Mouse (Mus musculus) neural tube, embryonic 10.5 days (tissue): ENCODE results near the gene Arsg.

Experiments used
- DNase-seq: peaks from one replicate; pipeline ENCODE4 v3.0.0-alpha.2; 2017; ENCODE audit warnings: low spot score; ENCODE audit errors: extremely low spot score

Arsg gene

DNA sequence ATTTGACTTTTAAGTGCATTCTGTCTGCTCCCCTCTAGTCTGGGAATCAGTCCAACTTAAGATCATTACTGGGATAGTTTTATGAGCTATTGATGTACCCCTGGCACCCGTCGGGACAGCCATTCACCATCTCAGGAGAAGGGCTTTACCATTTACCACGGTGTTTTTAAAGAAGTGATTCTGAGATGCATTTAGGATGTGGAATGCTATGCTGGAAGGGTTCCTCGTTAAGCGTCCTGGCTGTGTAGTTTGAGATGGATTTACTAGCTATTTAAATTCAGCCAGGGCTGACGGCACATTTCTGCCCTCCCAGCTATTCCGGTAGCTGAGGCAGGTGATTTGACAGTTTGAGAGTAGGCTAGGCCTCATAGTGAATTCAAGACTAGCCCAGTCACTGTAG lies 71.3 kb downstream of the Arsg start:
- no peak for DNase-seq

DNA sequence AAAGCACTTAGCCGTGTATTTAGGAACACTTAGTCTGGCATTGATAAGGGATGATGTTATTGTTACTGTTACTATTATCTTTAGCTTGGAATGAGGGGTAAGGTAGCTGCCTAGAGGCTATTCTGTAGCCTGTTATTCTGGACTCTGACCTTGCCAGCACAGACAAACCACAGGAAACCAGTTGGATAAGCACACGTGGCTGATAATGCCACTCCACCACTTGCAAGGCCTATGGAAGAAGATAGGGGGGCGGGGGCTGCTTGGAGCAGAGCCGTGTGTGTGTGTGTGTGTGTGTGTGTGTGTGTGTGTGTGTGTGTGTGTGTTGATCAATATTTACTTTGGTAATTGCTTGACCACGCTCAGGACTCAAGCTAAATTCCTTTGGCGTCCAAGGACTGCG lies 72.1 kb downstream of the Arsg start:
- DNase-seq = no peak

GRCm38 (mm10) chr11:109545700-109546143 lies 72.5 kb downstream of the Arsg start:
- DNase-seq = no peak

- no peak for DNase-seq
Observed at GRCm38 (mm10) chr11:109546305-109547001, 73.3 kb downstream of the Arsg start.

DNA sequence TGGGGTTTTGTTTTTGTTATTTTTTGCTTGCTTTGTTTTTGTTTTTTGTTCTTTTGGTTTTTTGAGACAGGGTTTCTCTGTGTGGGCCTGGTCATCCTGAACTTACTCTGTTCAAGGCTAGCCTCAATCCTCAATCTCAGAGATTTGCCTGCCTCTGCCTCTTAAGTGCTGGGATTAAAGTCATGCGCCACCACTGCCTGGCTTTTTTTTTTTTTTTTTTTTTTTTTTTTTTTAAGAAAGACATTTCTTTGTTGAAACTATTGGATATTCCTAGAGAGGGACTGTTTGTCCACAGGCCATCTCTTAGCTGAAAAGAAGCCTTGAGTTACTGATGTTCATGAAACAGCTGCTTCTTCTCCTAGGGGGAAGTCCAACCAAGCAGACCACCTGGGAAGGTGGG lies 74.5 kb downstream of the Arsg start:
- DNase-seq = no peak

DNA sequence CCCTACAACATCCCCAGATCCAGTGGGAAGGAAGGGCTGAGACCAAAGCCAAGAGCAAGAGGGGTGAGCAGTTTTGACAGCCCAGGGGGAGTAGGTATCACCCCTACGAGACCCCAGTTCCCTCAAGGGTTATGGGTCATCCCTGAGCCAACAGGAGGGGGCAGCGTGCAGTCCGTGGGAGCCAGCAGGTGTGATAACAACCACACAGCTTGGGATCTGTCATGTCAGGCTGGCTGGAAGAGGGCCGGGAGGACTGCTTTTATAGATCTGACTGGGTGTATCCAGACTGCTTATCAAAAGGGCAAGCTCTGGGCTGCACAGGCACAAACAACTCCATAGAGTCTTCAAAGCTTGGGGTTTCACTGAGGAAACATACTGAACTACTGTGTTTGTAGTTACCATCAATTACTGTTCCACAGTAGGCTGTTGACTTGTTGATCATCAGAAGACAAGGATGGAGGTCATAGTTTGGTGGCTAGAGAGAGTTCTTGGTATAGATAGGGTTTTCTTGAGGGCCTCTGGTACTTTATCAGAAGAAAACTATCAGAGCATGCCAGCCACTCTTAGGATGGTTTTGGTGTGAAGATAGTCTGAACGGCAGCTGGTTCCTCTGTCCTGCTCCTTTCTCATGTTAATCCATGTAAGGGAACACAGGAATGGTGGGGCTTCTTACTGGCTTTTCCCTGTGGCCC lies 76.6 kb downstream of the Arsg start:
- no peak for DNase-seq

DNA sequence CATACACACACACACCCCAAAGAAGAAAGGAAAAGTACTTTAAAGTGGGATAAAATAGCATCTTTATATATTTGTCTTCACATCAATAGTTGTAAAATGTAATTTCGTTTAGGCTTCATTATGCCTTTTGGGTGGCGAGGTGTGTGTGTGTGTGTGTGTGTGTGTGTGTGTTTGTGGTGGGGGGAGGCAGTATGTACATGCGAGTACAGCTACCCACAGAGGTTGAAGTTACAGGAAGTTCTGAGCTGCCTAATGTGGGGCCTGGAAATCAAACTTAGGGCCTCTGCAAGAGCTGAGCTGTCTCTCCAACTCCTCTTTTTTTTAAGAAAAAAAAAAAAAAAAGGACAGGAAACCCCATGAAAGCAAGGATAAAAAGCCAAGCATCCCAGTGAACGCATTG lies 80.7 kb downstream of the Arsg start:
- DNase-seq = no peak

- no peak for DNase-seq
Observed at GRCm38 (mm10) chr11:109554443-109554842, 81.3 kb downstream of the Arsg start.

DNA sequence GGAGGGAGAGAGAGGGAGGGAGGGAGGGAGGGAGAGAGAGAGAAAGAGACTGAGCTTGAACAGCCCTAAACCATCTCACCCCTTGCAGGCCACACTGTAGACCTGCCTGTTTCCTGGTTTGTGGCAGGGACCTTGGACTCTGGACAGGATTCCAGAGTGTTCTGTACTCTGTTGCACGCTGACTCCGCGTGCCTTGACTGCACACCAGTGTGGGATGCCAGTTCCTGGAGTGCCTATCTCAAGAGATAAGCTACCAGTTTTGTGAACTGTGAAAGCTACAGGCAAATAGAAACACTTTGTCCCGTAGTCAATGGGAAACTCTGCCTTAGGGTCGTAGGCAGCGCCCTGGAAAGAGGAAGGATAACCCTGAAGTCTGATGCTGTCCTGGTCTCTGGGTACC lies 83.0 kb downstream of the Arsg start:
- DNase-seq = no peak

DNA sequence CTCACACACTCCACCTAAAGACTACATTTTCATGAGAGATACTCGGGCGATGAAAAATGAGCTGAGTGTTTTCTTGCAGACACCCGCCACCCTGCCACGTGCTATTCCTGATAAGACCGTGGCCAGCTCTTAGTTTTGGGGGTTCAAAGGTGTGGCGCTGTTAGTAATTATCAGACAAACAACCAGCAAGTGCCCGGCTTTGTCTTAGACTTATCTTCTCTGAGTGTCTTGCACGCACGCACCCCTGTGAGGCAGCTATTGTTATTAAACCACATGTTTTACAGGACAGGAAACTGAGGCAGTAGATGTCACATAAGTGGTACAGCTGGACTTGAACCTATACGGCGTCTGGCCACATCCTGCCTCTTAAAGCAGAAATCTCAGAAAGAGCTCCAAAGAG lies 84.2 kb downstream of the Arsg start:
- no peak for DNase-seq

GRCm38 (mm10) chr11:109559241-109559640 lies 86.1 kb downstream of the Arsg start:
- DNase-seq = no peak

- DNase-seq = no peak
Observed at GRCm38 (mm10) chr11:109560793-109561257, 87.7 kb downstream of the Arsg start.

- DNase-seq = no peak
Observed at GRCm38 (mm10) chr11:109561445-109561844, 88.3 kb downstream of the Arsg start.

DNA sequence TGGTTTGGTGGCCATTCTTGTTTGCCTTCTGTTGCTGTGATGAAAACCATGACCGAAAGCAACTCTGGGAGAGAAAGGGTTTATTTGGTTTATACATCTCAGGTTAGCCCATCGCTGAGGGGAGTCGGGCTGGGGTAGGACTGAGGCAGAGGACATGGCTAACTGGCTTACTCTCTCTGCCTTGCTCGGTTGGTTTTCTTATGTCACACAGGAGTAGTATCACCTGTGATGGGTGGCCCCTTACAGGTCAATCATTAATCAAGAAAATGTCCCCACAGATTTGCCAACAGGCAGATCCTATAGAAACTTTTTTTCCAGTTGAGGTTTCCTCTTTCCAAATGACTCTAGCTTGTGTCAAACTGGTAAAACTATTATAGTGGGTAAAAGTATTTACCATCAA lies 90.5 kb downstream of the Arsg start:
- DNase-seq = no peak

DNA sequence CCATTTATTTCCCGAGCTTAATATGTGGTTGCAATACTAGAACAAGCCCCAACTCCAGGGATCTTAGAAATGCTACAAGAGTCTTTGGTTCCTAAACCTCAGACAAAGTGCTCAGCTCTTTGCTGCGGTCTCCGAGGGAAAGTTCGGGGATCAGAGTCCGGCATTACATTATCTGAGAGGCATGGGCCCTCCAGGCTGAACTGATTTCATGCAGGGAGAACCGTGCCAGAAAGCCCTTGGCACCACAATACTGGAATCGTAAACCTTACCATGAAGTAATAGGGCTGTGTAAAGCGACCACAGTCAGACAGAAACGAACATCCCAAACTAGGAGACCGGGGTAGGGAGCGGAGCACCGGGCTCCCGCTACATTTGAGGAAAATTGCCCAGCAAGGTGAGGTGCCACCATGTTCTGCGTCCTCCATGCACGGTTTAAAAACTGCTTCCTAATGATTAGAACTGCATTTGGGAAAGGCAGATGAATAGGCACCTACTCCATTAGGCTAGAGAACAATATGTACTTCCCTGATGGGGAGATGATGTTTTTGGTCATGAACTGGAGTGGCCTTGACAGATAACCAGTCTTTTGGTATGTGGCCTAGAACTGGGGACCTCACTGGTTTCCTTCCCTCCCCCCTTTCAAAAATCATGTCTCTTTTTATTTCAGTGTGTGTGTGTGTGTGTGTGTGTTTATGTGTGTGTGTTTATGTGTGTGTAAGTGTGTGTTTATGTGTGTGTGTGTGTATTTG lies 91.5 kb downstream of the Arsg start:
- no peak for DNase-seq

- DNase-seq = no peak
Observed at GRCm38 (mm10) chr11:109569007-109569618, 95.9 kb downstream of the Arsg start.

DNA sequence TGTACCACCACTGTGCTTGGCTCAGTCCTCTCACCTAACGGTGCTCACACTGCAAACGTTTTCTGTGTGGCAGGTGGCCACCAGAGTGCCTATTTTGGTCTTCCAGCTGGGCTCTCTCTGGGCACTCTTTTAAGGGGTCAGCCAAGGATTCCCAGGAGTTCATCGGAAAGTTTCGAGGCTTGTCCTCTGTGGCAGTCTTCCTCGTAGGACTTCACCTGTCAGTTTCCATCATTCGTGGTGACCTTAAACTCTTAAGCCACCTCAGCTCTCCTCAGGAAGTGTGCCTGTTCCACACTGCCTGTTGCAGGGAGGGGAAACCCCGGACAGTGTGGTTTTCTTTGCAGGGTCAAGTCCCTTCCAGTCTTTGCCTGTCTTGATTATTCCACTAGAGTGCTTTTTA lies 96.6 kb downstream of the Arsg start:
- DNase-seq = no peak

GRCm38 (mm10) chr11:109572051-109572450 lies 98.9 kb downstream of the Arsg start:
- no peak for DNase-seq

DNA sequence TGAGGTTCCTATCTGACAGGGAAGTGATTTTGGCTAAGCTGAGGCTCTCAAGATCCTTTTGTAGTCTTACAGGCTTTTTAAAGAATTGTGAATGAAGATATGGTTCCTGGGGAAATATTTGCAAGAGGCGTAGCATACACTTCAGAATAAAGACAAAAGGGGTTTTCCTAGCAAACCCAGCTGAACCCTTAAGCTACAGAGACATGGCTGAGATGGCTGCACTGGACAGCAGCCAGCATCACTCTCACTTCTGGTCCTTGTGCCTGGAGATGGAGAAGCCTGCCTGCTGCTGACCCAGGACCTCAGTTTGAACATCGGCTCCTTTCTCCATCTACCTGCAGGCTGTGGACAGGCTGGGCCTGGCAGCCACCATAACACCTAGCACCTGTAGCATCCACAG lies 101.4 kb downstream of the Arsg start:
- no peak for DNase-seq

DNA sequence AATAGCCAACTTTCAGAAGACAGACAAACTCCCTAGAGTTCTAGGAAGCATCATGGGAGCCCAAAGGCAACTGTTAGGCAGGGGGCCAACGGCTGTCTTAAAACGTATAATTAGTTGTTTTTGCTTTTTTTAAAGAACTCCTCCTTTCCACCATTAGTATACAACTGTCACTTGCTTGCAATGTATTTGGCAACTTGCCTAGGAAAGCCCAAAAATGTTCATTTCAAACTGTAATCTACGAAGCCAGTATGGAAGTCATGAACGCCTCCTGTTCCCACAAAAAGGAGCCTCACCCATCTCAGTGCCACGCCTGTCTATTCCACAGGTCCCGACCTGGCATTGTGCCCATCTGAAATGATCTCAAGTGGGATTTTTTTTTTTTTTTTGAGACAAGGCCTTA lies 102.7 kb downstream of the Arsg start:
- DNase-seq = no peak

DNA sequence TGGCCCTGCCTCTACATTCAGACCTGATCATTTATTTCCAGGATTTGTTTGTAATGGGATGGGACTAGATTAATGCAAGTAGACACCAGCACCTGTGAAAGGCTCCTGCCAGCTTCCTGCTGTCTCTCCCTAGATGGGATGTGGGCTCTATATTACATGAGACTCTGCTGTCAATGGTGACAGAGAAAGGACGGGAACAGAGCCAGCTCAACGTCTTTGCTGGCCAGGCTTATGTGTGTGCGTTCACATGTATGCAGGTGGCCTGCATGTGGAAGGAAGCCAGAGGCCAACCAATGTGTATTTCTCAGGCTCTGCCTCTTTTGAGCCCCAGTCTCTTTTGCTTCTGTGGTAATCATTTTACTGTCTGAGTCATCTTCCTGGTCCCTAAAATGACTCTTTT lies 105.4 kb downstream of the Arsg start:
- no peak for DNase-seq

DNA sequence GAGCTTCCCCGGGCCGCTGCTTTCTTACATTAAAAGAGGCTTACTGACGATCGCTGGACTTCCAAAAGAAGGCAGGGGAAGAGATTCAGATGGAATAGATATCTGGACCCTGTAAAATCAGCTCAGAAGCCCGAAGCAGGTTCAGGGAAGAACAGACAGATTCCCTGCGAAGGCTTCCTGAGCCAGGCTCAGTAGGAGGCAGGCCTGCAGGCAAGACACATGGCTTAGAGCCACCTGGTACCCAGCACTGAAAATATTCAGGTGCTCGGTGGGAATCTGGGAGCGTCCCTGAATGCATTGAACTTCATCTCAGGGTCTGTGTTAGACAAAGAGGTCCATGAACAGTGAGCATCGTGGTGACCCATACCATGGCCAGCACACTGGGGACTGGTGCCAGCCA lies 106.8 kb downstream of the Arsg start:
- DNase-seq = no peak
